Mouse (Mus musculus) A20 (cell line): ENCODE measurements around the gene Gm10409.
"Not testable (repeated sequence)": the region's sequence is repeated elsewhere in the genome, so short reads cannot be mapped to it uniquely, and the experiment has no call there.

Experiments used
- DNase-seq: peaks from one replicate; pipeline ENCODE4 v3.0.0-alpha.2; 2011; ENCODE audit warnings: low read depth, low spot score

The Gm10409 gene

GRCm38 (mm10) chr14:3412314-3412713, at the start of gene Gm10409:
TSS of gene Gm10409 (plus strand) at chr14:3412614.
- not testable (repeated sequence) for DNase-seq

DNA sequence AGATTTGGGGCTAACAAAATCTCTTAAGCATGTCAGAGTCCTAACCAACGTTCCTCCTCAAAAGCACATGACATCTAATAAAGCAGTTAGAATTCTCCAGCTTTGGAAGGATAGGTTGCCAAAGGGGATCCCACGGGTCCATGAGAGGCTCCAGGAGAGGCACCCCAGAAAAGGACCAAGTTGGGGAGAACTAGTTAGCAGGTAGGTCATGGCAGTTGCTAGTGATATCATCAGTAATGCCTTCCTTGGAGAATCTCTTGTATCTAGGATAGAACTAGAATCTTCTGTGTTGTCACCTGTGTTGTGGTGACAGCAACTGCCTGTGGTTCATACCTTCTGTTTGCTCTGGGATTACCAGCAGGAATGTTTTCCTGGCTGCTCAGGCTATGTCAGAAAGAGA, 17.6 kb upstream of the Gm10409 start, which contains the start of gene Gm10413:
Gene Gm10413 (plus strand): TSS at position 301 of the 400 bp plus-strand sequence.
- not testable (repeated sequence) for DNase-seq

- not testable (repeated sequence) for DNase-seq
Observed at GRCm38 (mm10) chr14:3427803-3428202, 15.4 kb downstream of the Gm10409 start, which contains the start of gene Gm3005. TSS of gene Gm3005 (plus strand) at chr14:3428103.

GRCm38 (mm10) chr14:3449079-3449478, 36.7 kb downstream of the Gm10409 start, which contains the start of gene Gm10408:
TSS of gene Gm10408 (plus strand) at chr14:3449379.
- DNase-seq, result not testable (repeated sequence)
